Mouse (Mus musculus): Measurements from ENCODE around the gene Pigs. TPM values are rescaled to one million over a fixed set of nuclear protein-coding genes. Genes with fewer than 3 reads are reported as not detected.

The Pigs gene
- polyA plus RNA-seq (2012; rRNA removed) = 19.6 and 22.0 TPM in 2 replicates
- 23.5 and 26.1 TPM in 2 replicates for polyA plus RNA-seq (2014; fragmentation: Nextera tagmentation; extraction: Ambion mirVana)

DNA sequence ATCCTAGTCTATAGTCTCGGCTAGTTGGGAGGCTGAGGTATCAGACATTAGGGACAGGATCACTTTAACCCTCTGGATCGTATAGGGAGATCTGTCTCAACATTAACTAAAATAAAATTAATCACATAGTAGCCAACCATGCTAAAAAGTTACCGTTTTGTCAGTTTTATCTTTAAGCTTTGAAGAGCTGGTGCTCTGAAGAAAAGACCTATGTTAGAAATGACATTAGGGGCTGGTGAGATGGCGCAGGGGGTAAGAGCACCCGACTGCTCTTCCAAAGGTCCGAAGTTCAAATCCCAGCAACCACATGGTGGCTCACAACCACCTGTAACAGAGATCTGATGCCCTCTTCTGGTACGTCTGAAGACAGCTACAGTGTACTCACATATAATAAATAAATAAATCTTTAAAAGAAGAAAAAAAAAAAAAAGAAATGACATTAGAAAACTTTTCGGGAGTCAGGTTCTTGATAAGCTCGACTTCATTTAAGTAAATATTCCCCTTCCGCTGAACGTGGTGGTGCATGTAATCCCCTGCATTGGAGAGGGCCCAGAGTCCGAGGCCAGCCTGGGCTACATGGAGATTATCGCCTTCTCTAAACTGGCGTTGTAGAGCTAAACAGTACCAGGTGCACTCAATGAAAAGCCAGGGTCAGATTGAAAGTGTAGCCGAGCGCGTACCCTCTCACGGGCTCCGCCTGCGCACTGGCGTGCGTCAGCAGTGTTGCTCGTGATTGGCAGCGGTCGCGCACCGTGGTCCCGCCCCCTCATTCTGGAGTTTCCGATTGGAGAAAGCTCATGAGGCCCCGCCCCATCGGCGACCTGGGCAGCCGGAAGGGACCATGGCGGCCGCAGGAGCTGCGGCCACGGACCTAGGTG, at the start of gene Pigs:
Gene Pigs, plus strand, starts transcription at position 782 of the 878 bp plus-strand sequence.
- H3K27ac ChIP-seq = peak within 1 kb of the TSS; percentile 29; the same call in 1 of the 2 replicates
- H3K4me1 ChIP-seq (replicated peaks; ENCODE audit: control insufficient read depth in 2 of 2, insufficient read depth in 2 of 2, low read length in 1 of 2) = peaks cover 7 to 10% of the 10 kb centered on the region in 2 experiments
- TF ChIP-seq EP300 (IDR thresholded peaks at IDR 0.05; ENCODE audit: low read depth) (no peak), CTCF (IDR thresholded peaks at IDR 0.05; ENCODE audit: low read depth) (no peak; the same call in 1 of the 2 replicates)
- H3K9me3 ChIP-seq (ENCODE audit: control insufficient read depth, low read length) = no peaks in the 10 kb centered on the region
- H3K4me3 ChIP-seq (ENCODE audit: insufficient read depth in 1 of 2, low read depth in 2 of 2, low read length in 2 of 2) = peak within 1 kb of the TSS; percentile 91 to 97
- peak within 1 kb of the TSS; percentile 90 for H3K9ac ChIP-seq (replicated peaks)
- no peaks in the 10 kb centered on the region for H3K27me3 ChIP-seq (ENCODE audit: control insufficient read depth, insufficient read depth, low read length)
- DNase-seq (ENCODE audit: low read depth in 3 of 3, low spot score in 3 of 3) (peak; percentile 91 to 93 (median 93)), ATAC-seq (ENCODE audit: insufficient read depth) (peak; percentile 95)
- H3K4me2 ChIP-seq (ENCODE audit: low read depth) = peak within 1 kb of the TSS; percentile 89
- 10% methylated on average over 37 of the region's 37 CpGs for WGBS (ENCODE audit: insufficient replicate concordance)
- no peaks in the 10 kb centered on the region; the same call in 1 of the 2 replicates for H3K36me3 ChIP-seq (replicated peaks; ENCODE audit: control insufficient read depth, insufficient read depth, low read depth)

DNA sequence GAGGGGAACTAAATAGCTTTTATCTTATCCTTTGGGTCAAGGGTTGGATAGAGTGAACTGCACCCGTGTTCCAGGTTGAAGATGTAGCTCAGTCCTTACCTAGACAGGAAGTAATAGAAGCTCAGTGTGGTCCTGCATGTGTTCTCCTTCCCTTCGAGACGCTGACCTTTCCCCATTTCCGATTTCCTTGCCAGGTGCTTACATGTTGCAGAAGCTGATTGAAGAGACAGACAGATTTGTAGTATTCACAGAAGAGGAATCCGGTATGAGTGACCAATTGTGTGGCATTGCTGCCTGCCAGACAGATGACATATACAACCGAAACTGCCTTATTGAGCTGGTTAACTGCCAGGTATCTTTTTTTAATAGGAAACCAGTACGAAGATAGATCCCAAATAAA, 49.4 kb upstream of the Pigs start:
- H3K4me2 ChIP-seq (ENCODE audit: low read depth) = no peak overlapping the region
- 81% methylated on average over 7 of the region's 7 CpGs for WGBS (ENCODE audit: insufficient replicate concordance)
- TF ChIP-seq CTCF (IDR thresholded peaks at IDR 0.05; ENCODE audit: low read depth) (no peak), EP300 (IDR thresholded peaks at IDR 0.05; ENCODE audit: low read depth) (no peak)
- H3K9me3 ChIP-seq (ENCODE audit: control insufficient read depth, low read length) = no peaks in the 10 kb centered on the region
- no peak overlapping the region for H3K27ac ChIP-seq
- H3K36me3 ChIP-seq (replicated peaks; ENCODE audit: control insufficient read depth, insufficient read depth, low read depth) = peaks cover 77% of the 10 kb centered on the region
- no peak for ATAC-seq (ENCODE audit: insufficient read depth)
- H3K4me3 ChIP-seq (ENCODE audit: insufficient read depth in 1 of 2, low read depth in 2 of 2, low read length in 2 of 2) = no peak overlapping the region
- H3K9ac ChIP-seq (replicated peaks) = no peak overlapping the region
- no peaks in the 10 kb centered on the region for H3K27me3 ChIP-seq (ENCODE audit: control insufficient read depth, insufficient read depth, low read length)
- DNase-seq (ENCODE audit: low read depth in 3 of 3, low spot score in 3 of 3) = no peak
- no peaks in the 10 kb centered on the region for H3K4me1 ChIP-seq (replicated peaks; ENCODE audit: control insufficient read depth in 2 of 2, insufficient read depth in 2 of 2, low read length in 1 of 2)

DNA sequence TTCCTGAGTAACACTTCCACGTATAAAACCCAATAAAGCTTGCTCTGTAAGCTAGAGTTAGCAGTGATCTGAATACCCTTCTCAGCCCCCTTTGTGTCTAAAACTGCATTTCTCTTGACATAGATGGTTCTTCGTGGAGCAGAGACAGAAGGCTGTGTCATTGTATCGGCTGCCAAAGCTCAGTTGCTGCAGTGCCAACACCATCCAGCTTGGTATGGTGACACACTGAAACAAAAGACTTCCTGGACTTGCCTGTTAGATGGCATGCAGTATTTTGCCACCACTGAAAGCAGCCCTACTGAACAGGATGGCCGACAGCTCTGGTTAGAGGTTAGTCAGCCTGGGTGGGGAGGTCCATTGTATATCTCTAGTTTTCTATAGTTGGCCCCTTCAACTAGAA, 48.6 kb upstream of the Pigs start:
- H3K27me3 ChIP-seq (ENCODE audit: control insufficient read depth, insufficient read depth, low read length) = no peaks in the 10 kb centered on the region
- TF ChIP-seq EP300 (IDR thresholded peaks at IDR 0.05; ENCODE audit: low read depth) (no peak), CTCF (IDR thresholded peaks at IDR 0.05; ENCODE audit: low read depth) (no peak)
- peaks cover 78% of the 10 kb centered on the region for H3K36me3 ChIP-seq (replicated peaks; ENCODE audit: control insufficient read depth, insufficient read depth, low read depth)
- no peaks in the 10 kb centered on the region for H3K9me3 ChIP-seq (ENCODE audit: control insufficient read depth, low read length)
- ATAC-seq (ENCODE audit: insufficient read depth) (no peak), DNase-seq (ENCODE audit: low read depth in 3 of 3, low spot score in 3 of 3) (no peak)
- H3K4me2 ChIP-seq (ENCODE audit: low read depth) = no peak overlapping the region
- WGBS (ENCODE audit: insufficient replicate concordance) = 82% methylated on average over 4 of the region's 4 CpGs
- no peak overlapping the region for H3K27ac ChIP-seq
- H3K9ac ChIP-seq (replicated peaks) = no peak overlapping the region
- no peaks in the 10 kb centered on the region for H3K4me1 ChIP-seq (replicated peaks; ENCODE audit: control insufficient read depth in 2 of 2, insufficient read depth in 2 of 2, low read length in 1 of 2)
- H3K4me3 ChIP-seq (ENCODE audit: insufficient read depth in 1 of 2, low read depth in 2 of 2, low read length in 2 of 2) = no peak overlapping the region

DNA sequence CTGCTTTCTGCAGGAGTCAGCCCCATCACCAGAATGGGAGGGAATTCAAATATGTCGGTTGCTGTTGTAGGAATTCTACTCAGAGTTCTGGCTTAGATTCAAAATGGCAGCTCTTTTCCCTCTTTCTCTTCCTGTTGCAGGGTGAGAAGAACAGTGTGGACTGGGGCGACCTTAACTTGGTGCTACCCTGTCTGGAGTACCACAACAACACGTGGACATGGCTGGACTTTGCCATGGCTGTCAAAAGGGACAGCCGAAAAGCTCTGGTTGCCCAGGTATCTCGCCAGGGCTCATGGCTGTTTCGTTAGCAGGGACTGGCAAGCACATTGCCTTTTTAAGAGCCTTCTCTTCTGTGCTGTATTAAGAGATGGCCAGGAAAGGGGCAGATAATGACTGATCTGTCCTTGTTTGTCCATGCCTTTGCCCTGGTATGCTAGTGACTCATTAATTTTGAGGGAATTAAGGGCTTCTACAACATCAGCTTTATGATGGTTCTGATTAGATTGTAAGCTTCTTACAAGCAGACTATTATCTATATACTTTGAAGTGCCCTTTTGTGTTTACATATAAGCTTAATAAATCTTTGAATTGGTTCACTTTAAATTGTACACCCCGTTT, 39.0 kb upstream of the Pigs start:
- no peak for DNase-seq (ENCODE audit: low read depth in 3 of 3, low spot score in 3 of 3)
- no peak overlapping the region for H3K27ac ChIP-seq
- no peak overlapping the region for H3K4me3 ChIP-seq (ENCODE audit: insufficient read depth in 1 of 2, low read depth in 2 of 2, low read length in 2 of 2)
- no peak overlapping the region for H3K9ac ChIP-seq (replicated peaks)
- peaks cover 48% of the 10 kb centered on the region for H3K36me3 ChIP-seq (replicated peaks; ENCODE audit: control insufficient read depth, insufficient read depth, low read depth)
- H3K4me2 ChIP-seq (ENCODE audit: low read depth) = no peak overlapping the region
- no peaks in the 10 kb centered on the region for H3K9me3 ChIP-seq (ENCODE audit: control insufficient read depth, low read length)
- WGBS (ENCODE audit: insufficient replicate concordance) = 74% methylated on average over 7 of the region's 7 CpGs
- no peaks in the 10 kb centered on the region for H3K27me3 ChIP-seq (ENCODE audit: control insufficient read depth, insufficient read depth, low read length)
- TF ChIP-seq EP300 (IDR thresholded peaks at IDR 0.05; ENCODE audit: low read depth) (no peak), CTCF (IDR thresholded peaks at IDR 0.05; ENCODE audit: low read depth) (no peak)
- ATAC-seq (ENCODE audit: insufficient read depth) = no peak
- no peaks in the 10 kb centered on the region for H3K4me1 ChIP-seq (replicated peaks; ENCODE audit: control insufficient read depth in 2 of 2, insufficient read depth in 2 of 2, low read length in 1 of 2)

DNA sequence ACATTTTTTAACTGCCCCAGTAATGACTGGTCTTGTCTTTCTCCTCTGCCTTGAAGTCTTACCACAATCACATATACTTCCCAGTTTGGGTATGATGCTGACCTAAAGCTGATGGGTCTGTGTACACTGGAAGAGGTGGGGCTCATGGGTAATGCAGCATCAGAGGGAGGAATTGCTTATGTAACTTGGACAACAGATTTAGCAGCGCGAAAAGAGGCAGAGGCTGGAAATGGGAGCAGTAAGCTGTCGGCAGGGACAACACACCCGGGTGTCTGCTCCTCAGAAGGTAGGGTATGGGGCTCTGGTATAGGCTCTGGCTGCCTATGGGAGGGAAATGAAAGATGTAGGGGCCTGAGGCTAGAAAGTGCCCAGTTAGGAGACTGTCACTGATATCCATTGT, 37.6 kb upstream of the Pigs start, which contains the start of gene BC030499:
Gene BC030499, plus strand, starts transcription at position 188 of the 400 bp plus-strand sequence.
- no peak within 1 kb of the TSS for H3K4me2 ChIP-seq (ENCODE audit: low read depth)
- H3K4me3 ChIP-seq (ENCODE audit: insufficient read depth in 1 of 2, low read depth in 2 of 2, low read length in 2 of 2) = no peak within 1 kb of the TSS
- DNase-seq (ENCODE audit: low read depth in 3 of 3, low spot score in 3 of 3) = no peak
- TF ChIP-seq CTCF (IDR thresholded peaks at IDR 0.05; ENCODE audit: low read depth) (no peak), EP300 (IDR thresholded peaks at IDR 0.05; ENCODE audit: low read depth) (no peak)
- H3K27me3 ChIP-seq (ENCODE audit: control insufficient read depth, insufficient read depth, low read length) = no peaks in the 10 kb centered on the region
- H3K27ac ChIP-seq = no peak within 1 kb of the TSS
- 75% methylated on average over 4 of the region's 4 CpGs for WGBS (ENCODE audit: insufficient replicate concordance)
- no peaks in the 10 kb centered on the region for H3K4me1 ChIP-seq (replicated peaks; ENCODE audit: control insufficient read depth in 2 of 2, insufficient read depth in 2 of 2, low read length in 1 of 2)
- no peak for ATAC-seq (ENCODE audit: insufficient read depth)
- H3K9me3 ChIP-seq (ENCODE audit: control insufficient read depth, low read length) = no peaks in the 10 kb centered on the region
- peaks cover 36% of the 10 kb centered on the region for H3K36me3 ChIP-seq (replicated peaks; ENCODE audit: control insufficient read depth, insufficient read depth, low read depth)
- no peak within 1 kb of the TSS for H3K9ac ChIP-seq (replicated peaks)

Measured in liver, embryonic 14.5 days (tissue).